ENCODE assay signal across 9 mouse cellular contexts in the genomic region with DNA sequence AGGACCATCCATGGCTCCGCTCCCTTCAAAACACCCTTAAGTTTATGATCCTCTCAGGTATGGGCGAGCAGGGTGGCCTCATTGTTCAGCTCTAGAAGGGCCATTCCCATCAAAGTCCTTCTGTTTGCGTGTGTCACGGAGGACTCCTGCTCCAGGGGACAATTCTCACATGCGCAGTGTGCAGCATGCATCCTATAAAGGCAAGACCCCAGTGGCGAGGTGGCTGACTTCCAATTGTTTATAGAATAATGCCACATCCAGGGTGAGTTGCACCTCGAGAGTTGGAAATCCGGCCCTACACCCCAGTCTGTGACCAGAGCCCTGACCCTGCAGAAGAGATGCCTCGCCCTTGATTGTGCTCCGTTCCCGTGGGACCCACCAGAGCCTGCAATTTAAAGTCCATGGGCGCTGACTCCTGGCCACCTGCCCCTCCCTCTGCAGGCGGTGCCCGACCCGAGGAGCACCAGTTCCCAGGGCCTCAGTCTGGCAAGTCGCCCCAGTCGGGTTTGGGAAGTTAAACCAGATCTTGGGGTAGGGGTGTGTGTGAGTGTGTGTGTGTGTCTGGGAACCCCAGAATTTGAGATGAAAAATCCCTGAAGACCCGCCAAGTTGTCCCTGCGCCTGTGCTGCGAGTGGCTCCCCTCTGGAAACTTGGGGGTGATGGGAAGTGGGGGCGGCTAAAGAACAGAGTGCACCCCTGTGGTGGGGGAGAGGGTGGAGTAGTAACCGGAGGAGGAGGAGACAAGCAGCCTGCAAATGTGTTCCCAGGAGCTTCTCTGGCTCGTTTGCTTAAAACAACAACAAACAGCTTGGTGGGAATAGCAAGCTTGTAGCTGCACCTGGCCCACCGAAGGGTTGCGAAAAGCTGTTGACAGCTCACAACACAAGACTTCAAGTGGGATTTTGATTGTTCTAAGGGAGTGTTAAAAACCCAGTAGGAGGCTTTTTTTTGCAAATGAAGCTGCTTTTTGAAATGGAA. TPM values are rescaled to one million over a fixed set of nuclear protein-coding genes. Genes with fewer than 3 reads are reported as not detected.
DNase-seq lines count a peak whose midpoint lies in the region; ATAC-seq lines count a peak whose summit lies in the region.
"Had no signal": no experiment of that assay in that cellular context is flagged by ENCODE, and none has a peak within 500 bp of the region (broad histone marks: within the 10 kb centered on the region; RNA-seq: fewer than 3 reads in every experiment).

No protein-coding gene starts in this region.

- no peaks in the 10 kb centered on the region for H3K9me3 ChIP-seq in forebrain, embryonic 11.5 days (ENCODE audit: control insufficient read depth, low read length)
- no peaks in the 10 kb centered on the region for H3K9me3 ChIP-seq in limb, embryonic 12.5 days
- H3K9me3 ChIP-seq: heart, embryonic 15.5 days had no signal

- peaks cover 29% of the 10 kb centered on the region for H3K4me1 ChIP-seq in forebrain, embryonic 11.5 days (replicated peaks; ENCODE audit: control insufficient read depth, insufficient read depth, low read length)
- peaks cover 31% of the 10 kb centered on the region for H3K4me1 ChIP-seq in limb, embryonic 12.5 days (replicated peaks)

- peak; percentile 18; the same call in 1 of the 2 replicates for ATAC-seq in forebrain, embryonic 11.5 days (replicated peaks; ENCODE audit: low FRiP score)
- ATAC-seq in limb, embryonic 12.5 days (ENCODE audit: insufficient number of reproducible peaks, insufficient read depth, low FRiP score, low TSS enrichment, low read depth): 0 out of 2 replicates have a peak, but pooled peaks have one; percentile 13
- no peak for ATAC-seq in activated CD4-positive, CD25-positive, alpha-beta regulatory T cell, adult 4 months
- no peak for ATAC-seq in megakaryocyte-erythroid progenitor cell, adult 5-6 weeks (replicated peaks; ENCODE audit: low FRiP score, low TSS enrichment, poor library complexity, severe bottlenecking)

- H3K4me2 ChIP-seq in forebrain, embryonic 11.5 days (ENCODE audit: low read depth, low read length, severe bottlenecking): peak overlapping the region; percentile 42
- peak overlapping the region; percentile 50 for H3K4me2 ChIP-seq in limb, embryonic 12.5 days
- H3K4me2 ChIP-seq: heart, embryonic 15.5 days had no signal

- peak overlapping the region; percentile 73 for H3K27ac ChIP-seq in forebrain, embryonic 11.5 days (ENCODE audit: low read depth, low read length)
- H3K27ac ChIP-seq in limb, embryonic 12.5 days: peak overlapping the region; percentile 42; the same call in 1 of the 2 replicates
- H3K27ac ChIP-seq: heart, embryonic 15.5 days had no signal

- H3K36me3 ChIP-seq in forebrain, embryonic 11.5 days (ENCODE audit: control insufficient read depth, insufficient read depth, low read length): no peaks in the 10 kb centered on the region
- no peaks in the 10 kb centered on the region for H3K36me3 ChIP-seq in limb, embryonic 12.5 days
- H3K36me3 ChIP-seq: heart, embryonic 15.5 days had no signal

- no peak overlapping the region; the same call in 1 of the 2 replicates for H3K4me3 ChIP-seq in forebrain, embryonic 11.5 days (ENCODE audit: low read depth, low read length)
- peak overlapping the region; percentile 15 for H3K4me3 ChIP-seq in limb, embryonic 12.5 days (replicated peaks)
- H3K4me3 ChIP-seq: heart, embryonic 15.5 days had no signal

- no peaks in the 10 kb centered on the region for H3K27me3 ChIP-seq in forebrain, embryonic 11.5 days (ENCODE audit: control insufficient read depth, insufficient read depth, low read length)
- 0 out of 2 replicates have a peak, but pooled peaks cover 6% of the 10 kb centered on the region for H3K27me3 ChIP-seq in limb, embryonic 12.5 days

- peak; percentile 27 for DNase-seq in lung, postnatal 36 days
- DNase-seq in lung, postnatal 25 days (ENCODE audit: low spot score): no peak
- DNase-seq in forebrain, embryonic 11.5 days (ENCODE audit: low spot score): no peak
- peak; percentile 55 for DNase-seq in heart, postnatal 4 days
- DNase-seq in testis, postnatal 14 days (ENCODE audit: low spot score): peak; percentile 62

- H3K9ac ChIP-seq in forebrain, embryonic 11.5 days (ENCODE audit: low read length): peak overlapping the region; percentile 37
- H3K9ac ChIP-seq in limb, embryonic 12.5 days (replicated peaks): peak overlapping the region; percentile 42; the same call in 1 of the 2 replicates
- H3K9ac ChIP-seq: heart, embryonic 15.5 days had no signal

- 11% methylated on average over 25 of the region's 25 CpGs for WGBS in forebrain, embryonic 11.5 days
- WGBS in limb, embryonic 12.5 days: 15% methylated on average over 25 of the region's 25 CpGs

RNA-seq across cellular contexts. Expression of gene Ddit4, which starts 5.8 kb away (rescaled TPM):
- 7.4 and 9.5 TPM in 2 replicates for polyA plus RNA-seq in forebrain, embryonic 11.5 days (2014; fragmentation: Nextera tagmentation; extraction: Ambion mirVana)
- 10 to 100 TPM; 31.4 to 36.9 TPM for total RNA-seq in heart, postnatal 4 days (2021)
- polyA plus RNA-seq in limb, embryonic 12.5 days (2016; fragmentation: Nextera tagmentation; extraction: Ambion mirVana): 90.7 and 91.8 TPM in 2 replicates
- polyA plus RNA-seq in activated CD4-positive, CD25-positive, alpha-beta regulatory T cell, adult 4 months (2017; shearing (Covaris generic)): 10 to 100 TPM; 17.5 to 31.2 TPM
- total RNA-seq in megakaryocyte-erythroid progenitor cell, adult 5-6 weeks (2014; fragmentation: Nextera tagmentation): 2.0 and 3.0 TPM in 2 replicates
- 2.0 and 4.4 TPM in 2 replicates for total RNA-seq in megakaryocyte-erythroid progenitor cell, adult 5-6 weeks (2017)

RNA-seq across cellular contexts. Expression of gene Ascc1, which starts 45.1 kb away (rescaled TPM):
- polyA plus RNA-seq in forebrain, embryonic 11.5 days (2014; fragmentation: Nextera tagmentation; extraction: Ambion mirVana): 35.8 and 38.4 TPM in 2 replicates
- 10 to 100 TPM; 20.2 to 22.0 TPM for total RNA-seq in heart, postnatal 4 days (2021)
- 44.2 and 46.7 TPM in 2 replicates for polyA plus RNA-seq in limb, embryonic 12.5 days (2016; fragmentation: Nextera tagmentation; extraction: Ambion mirVana)
- 10 to 100 TPM; 49.6 to 50.2 TPM for polyA plus RNA-seq in activated CD4-positive, CD25-positive, alpha-beta regulatory T cell, adult 4 months (2017; shearing (Covaris generic))
- total RNA-seq in megakaryocyte-erythroid progenitor cell, adult 5-6 weeks (2014; fragmentation: Nextera tagmentation): 30.8 and 36.1 TPM in 2 replicates
- total RNA-seq in megakaryocyte-erythroid progenitor cell, adult 5-6 weeks (2017): 34.3 and 34.7 TPM in 2 replicates

RNA-seq across cellular contexts. Expression of gene Anapc16, which starts 45.5 kb away (rescaled TPM):
- polyA plus RNA-seq in forebrain, embryonic 11.5 days (2014; fragmentation: Nextera tagmentation; extraction: Ambion mirVana): 94.6 and 99.4 TPM in 2 replicates
- total RNA-seq in heart, postnatal 4 days (2021): 10 to 100 TPM; 70.5 to 73.5 TPM
- 126 and 132 TPM in 2 replicates for polyA plus RNA-seq in limb, embryonic 12.5 days (2016; fragmentation: Nextera tagmentation; extraction: Ambion mirVana)
- 100 to 1,000 TPM in 1 of 2 experiments, 10 to 100 TPM in 1; 89.7 to 110 TPM for polyA plus RNA-seq in activated CD4-positive, CD25-positive, alpha-beta regulatory T cell, adult 4 months (2017; shearing (Covaris generic))
- total RNA-seq in megakaryocyte-erythroid progenitor cell, adult 5-6 weeks (2014; fragmentation: Nextera tagmentation): 59.5 and 72.3 TPM in 2 replicates
- 42.1 and 43.2 TPM in 2 replicates for total RNA-seq in megakaryocyte-erythroid progenitor cell, adult 5-6 weeks (2017)

Comparison
In these comparisons a context has a peak if more than half of its experiments do, and no peak if none do; other contexts are left out.
1. DNase-seq: peak in lung, postnatal 36 days (single experiment), heart, postnatal 4 days (single experiment) and testis, postnatal 14 days (single experiment); none in lung, postnatal 25 days (single experiment) and forebrain, embryonic 11.5 days (single experiment).
2. ATAC-seq: peak in forebrain, embryonic 11.5 days (single experiment) and limb, embryonic 12.5 days (single experiment); none in activated CD4-positive, CD25-positive, alpha-beta regulatory T cell, adult 4 months (single experiment) and megakaryocyte-erythroid progenitor cell, adult 5-6 weeks (single experiment).